Mouse (Mus musculus): ENCODE results near the gene Slc35f6. TPM values are rescaled to one million over a fixed set of nuclear protein-coding genes. Genes with fewer than 3 reads are reported as not detected.

Slc35f6 gene
- polyA plus RNA-seq, 2 experiments: 10.1 to 10.2 TPM

GRCm38 (mm10) chr5:30619211-30619610, 28.5 kb upstream of the Slc35f6 start:
- Histone ChIP-seq H3K36me3 (replicated peaks; ENCODE audit: control insufficient read depth, insufficient read depth, low read depth) (no peaks in the 10 kb centered on the region), H3K27me3 (ENCODE audit: control insufficient read depth, insufficient read depth, low read length) (peaks cover 20% of the 10 kb centered on the region), H3K9ac (replicated peaks) (no peak overlapping the region), H3K4me3 (ENCODE audit: insufficient read depth in 1 of 2, low read depth in 2 of 2, low read length in 2 of 2) (no peak overlapping the region), H3K27ac (no peak overlapping the region), H3K9me3 (ENCODE audit: control insufficient read depth, low read length) (no peaks in the 10 kb centered on the region), H3K4me1 (replicated peaks; ENCODE audit: control insufficient read depth in 2 of 2, insufficient read depth in 2 of 2, low read length in 1 of 2) (peaks cover 0 to 2% of the 10 kb centered on the region in 2 experiments; a peak in 1 of 4 replicates), H3K4me2 (ENCODE audit: low read depth) (no peak overlapping the region)
- ATAC-seq (ENCODE audit: insufficient read depth): no peak
- TF ChIP-seq EP300 (IDR thresholded peaks at IDR 0.05; ENCODE audit: low read depth) (no peak), CTCF (IDR thresholded peaks at IDR 0.05; ENCODE audit: low read depth) (no peak)
- DNase-seq (ENCODE audit: low read depth in 3 of 3, low spot score in 3 of 3): no peak
- 47% methylated on average over 2 of the region's 2 CpGs for WGBS (ENCODE audit: insufficient replicate concordance)

DNA sequence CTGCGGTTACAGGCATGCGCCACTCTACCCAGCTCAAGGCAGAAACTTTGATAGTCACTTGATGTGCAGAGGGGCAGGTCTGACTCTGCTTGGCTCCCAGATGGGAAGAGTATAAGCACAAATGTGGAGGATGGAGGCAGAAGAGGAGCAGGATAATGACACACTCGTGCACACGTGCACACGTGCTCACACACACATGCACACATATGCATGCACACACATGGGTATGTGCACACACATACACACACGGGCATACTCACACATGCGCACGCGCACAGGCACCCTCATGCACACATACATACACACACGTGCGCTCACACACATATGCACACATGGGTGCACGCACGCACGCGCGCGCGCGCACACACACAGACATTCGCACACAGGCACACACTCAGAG, 27.2 kb upstream of the Slc35f6 start:
- ATAC-seq (ENCODE audit: insufficient read depth) (no peak), DNase-seq (ENCODE audit: low read depth in 3 of 3, low spot score in 3 of 3) (no peak)
- no peak for TF ChIP-seq EP300 (IDR thresholded peaks at IDR 0.05; ENCODE audit: low read depth)
- no peak for TF ChIP-seq CTCF (IDR thresholded peaks at IDR 0.05; ENCODE audit: low read depth)
- Histone ChIP-seq H3K36me3 (replicated peaks; ENCODE audit: control insufficient read depth, insufficient read depth, low read depth) (no peaks in the 10 kb centered on the region), H3K4me2 (ENCODE audit: low read depth) (no peak overlapping the region), H3K27me3 (ENCODE audit: control insufficient read depth, insufficient read depth, low read length) (peaks cover 20% of the 10 kb centered on the region), H3K4me1 (replicated peaks; ENCODE audit: control insufficient read depth in 2 of 2, insufficient read depth in 2 of 2, low read length in 1 of 2) (0 out of 4 replicates have a peak, but pooled peaks cover 0 to 2% of the 10 kb centered on the region in 2 experiments), H3K27ac (no peak overlapping the region), H3K9me3 (ENCODE audit: control insufficient read depth, low read length) (no peaks in the 10 kb centered on the region), H3K4me3 (ENCODE audit: insufficient read depth in 1 of 2, low read depth in 2 of 2, low read length in 2 of 2) (no peak overlapping the region), H3K9ac (replicated peaks) (no peak overlapping the region)
- WGBS (ENCODE audit: insufficient replicate concordance): 87% methylated on average over 20 of the region's 20 CpGs

DNA sequence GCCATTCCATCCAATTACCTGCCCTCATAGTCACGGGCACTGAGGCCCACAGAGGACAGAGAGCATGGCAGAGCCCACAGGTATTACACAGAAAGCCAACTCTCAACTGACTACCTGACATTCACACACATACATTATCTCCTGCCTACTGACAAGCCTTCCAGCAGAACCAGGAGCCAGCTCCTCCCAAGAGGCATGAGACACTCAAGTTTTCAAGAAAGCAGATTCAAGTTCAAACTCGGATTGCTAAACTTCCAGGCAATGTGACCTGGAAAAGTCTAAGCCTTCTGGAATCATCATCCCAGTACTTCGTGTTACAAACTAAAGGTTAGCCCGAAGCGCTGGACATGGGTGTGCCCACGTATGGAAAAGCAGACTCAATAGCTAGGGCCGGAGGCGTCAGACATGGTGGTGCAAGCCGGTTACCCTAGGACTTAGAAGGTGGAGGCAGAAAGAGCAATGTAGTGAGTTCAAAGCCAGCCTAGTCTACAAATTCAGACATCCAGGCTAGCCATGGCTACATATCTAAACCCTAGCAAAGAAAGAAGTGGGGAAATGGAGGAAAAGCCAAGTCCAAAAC, 26.4 kb upstream of the Slc35f6 start:
- H3K4me3 ChIP-seq (ENCODE audit: insufficient read depth in 1 of 2, low read depth in 2 of 2, low read length in 2 of 2): no peak overlapping the region
- peaks cover 20% of the 10 kb centered on the region for H3K27me3 ChIP-seq (ENCODE audit: control insufficient read depth, insufficient read depth, low read length)
- H3K9ac ChIP-seq (replicated peaks): no peak overlapping the region
- no peak for DNase-seq (ENCODE audit: low read depth in 3 of 3, low spot score in 3 of 3)
- ATAC-seq (ENCODE audit: insufficient read depth): no peak
- H3K9me3 ChIP-seq (ENCODE audit: control insufficient read depth, low read length): no peaks in the 10 kb centered on the region
- TF ChIP-seq EP300 (IDR thresholded peaks at IDR 0.05; ENCODE audit: low read depth) (no peak), CTCF (IDR thresholded peaks at IDR 0.05; ENCODE audit: low read depth) (no peak)
- H3K27ac ChIP-seq: no peak overlapping the region
- no peaks in the 10 kb centered on the region for H3K36me3 ChIP-seq (replicated peaks; ENCODE audit: control insufficient read depth, insufficient read depth, low read depth)
- H3K4me2 ChIP-seq (ENCODE audit: low read depth): no peak overlapping the region
- WGBS (ENCODE audit: insufficient replicate concordance): 67% methylated on average over 9 of the region's 9 CpGs
- H3K4me1 ChIP-seq (replicated peaks; ENCODE audit: control insufficient read depth in 2 of 2, insufficient read depth in 2 of 2, low read length in 1 of 2): no peaks in the 10 kb centered on the region

- ATAC-seq (ENCODE audit: insufficient read depth) (no peak), DNase-seq (ENCODE audit: low read depth in 3 of 3, low spot score in 3 of 3) (no peak)
- Histone ChIP-seq H3K27ac (no peak overlapping the region), H3K4me1 (replicated peaks; ENCODE audit: control insufficient read depth in 2 of 2, insufficient read depth in 2 of 2, low read length in 1 of 2) (no peaks in the 10 kb centered on the region), H3K4me2 (ENCODE audit: low read depth) (no peak overlapping the region), H3K9me3 (ENCODE audit: control insufficient read depth, low read length) (no peaks in the 10 kb centered on the region), H3K27me3 (ENCODE audit: control insufficient read depth, insufficient read depth, low read length) (peaks cover 20% of the 10 kb centered on the region), H3K4me3 (ENCODE audit: insufficient read depth in 1 of 2, low read depth in 2 of 2, low read length in 2 of 2) (no peak overlapping the region), H3K36me3 (replicated peaks; ENCODE audit: control insufficient read depth, insufficient read depth, low read depth) (no peaks in the 10 kb centered on the region), H3K9ac (replicated peaks) (no peak overlapping the region)
- 48% methylated on average over 22 of the region's 22 CpGs for WGBS (ENCODE audit: insufficient replicate concordance)
- TF ChIP-seq CTCF (IDR thresholded peaks at IDR 0.05; ENCODE audit: low read depth) (no peak), EP300 (IDR thresholded peaks at IDR 0.05; ENCODE audit: low read depth) (no peak)
These were observed 25.9 kb upstream of the Slc35f6 start for GRCm38 (mm10) chr5:30621844-30622176.

- Histone ChIP-seq H3K27ac (no peak overlapping the region), H3K4me3 (ENCODE audit: insufficient read depth in 1 of 2, low read depth in 2 of 2, low read length in 2 of 2) (0 out of 4 replicates have a peak overlapping the region, but pooled peaks of 1 of the 2 experiments have one; percentile 5), H3K27me3 (ENCODE audit: control insufficient read depth, insufficient read depth, low read length) (peaks cover 20% of the 10 kb centered on the region), H3K36me3 (replicated peaks; ENCODE audit: control insufficient read depth, insufficient read depth, low read depth) (no peaks in the 10 kb centered on the region), H3K9ac (replicated peaks) (no peak overlapping the region), H3K9me3 (ENCODE audit: control insufficient read depth, low read length) (no peaks in the 10 kb centered on the region), H3K4me1 (replicated peaks; ENCODE audit: control insufficient read depth in 2 of 2, insufficient read depth in 2 of 2, low read length in 1 of 2) (no peaks in the 10 kb centered on the region), H3K4me2 (ENCODE audit: low read depth) (peak overlapping the region; percentile 39)
- TF ChIP-seq EP300 (IDR thresholded peaks at IDR 0.05; ENCODE audit: low read depth): no peak
- TF ChIP-seq CTCF (IDR thresholded peaks at IDR 0.05; ENCODE audit: low read depth): no peak
- DNase-seq (ENCODE audit: low read depth in 3 of 3, low spot score in 3 of 3) (no peak), ATAC-seq (ENCODE audit: insufficient read depth) (no peak)
- WGBS (ENCODE audit: insufficient replicate concordance): 5% methylated on average over 69 of the region's 69 CpGs
These were observed 25.4 kb upstream of the Slc35f6 start for GRCm38 (mm10) chr5:30622177-30622840.

Measured in liver, embryonic 14.5 days (tissue).